Mouse (Mus musculus) ES-E14 (cell line): Measurements from ENCODE around the gene Szt2.

Experiments used
- CHD2 ChIP-seq: IDR thresholded peaks from 2 replicates; pipeline ENCODE4 v1.6.1; 2014; ENCODE audit warnings: mild to moderate bottlenecking, low read depth, low read length, inconsistent platforms
- MAFK ChIP-seq: IDR thresholded peaks from 2 replicates; pipeline ENCODE4 v1.6.1; 2014; ENCODE audit warnings: mild to moderate bottlenecking, low read depth, low read length, inconsistent platforms; ENCODE audit not compliant: insufficient read depth
- ZC3H11A ChIP-seq: IDR thresholded peaks from 2 replicates; pipeline ENCODE4 v1.6.1; 2012; ENCODE audit warnings: low read depth, mild to moderate bottlenecking, inconsistent platforms, low read length, borderline replicate concordance
- ZNF384 ChIP-seq: IDR thresholded peaks from 2 replicates; pipeline ENCODE4 v1.6.1; 2012; ENCODE audit warnings: low read depth, low read length, inconsistent platforms

GRCm38 (mm10) chr4:118429215-118429895 is 20.3 kb upstream of the Szt2 start:
- TF ChIP-seq ZC3H11A (no peak), MAFK (no peak), ZNF384 (no peak), CHD2 (no peak)
